Mouse (Mus musculus) ES-E14 (cell line): ENCODE data around the gene Lmod3. TPM values are rescaled to one million over a fixed set of nuclear protein-coding genes. Genes with fewer than 3 reads are reported as not detected.

Experiments used
- DNase-seq: peaks from one replicate; pipeline ENCODE4 v3.0.0-alpha.2; 2013; ENCODE audit warnings: low read depth, low spot score
- H3K27ac ChIP-seq: 2 replicates; pipeline ENCODE4 v1.5.1; 2012; ENCODE audit warnings: low read depth, mild to moderate bottlenecking, low read length, moderate library complexity, mixed read lengths; ENCODE audit not compliant: poor library complexity, insufficient read depth, severe bottlenecking
- H3K36me3 ChIP-seq: 2 replicates; pipeline ENCODE4 v1.6.1; 2012; ENCODE audit warnings: mild to moderate bottlenecking, low read length, moderate library complexity, mixed read lengths; ENCODE audit not compliant: control insufficient read depth, poor library complexity, insufficient read depth, severe bottlenecking
- H3K4me1 ChIP-seq, 2 experiments: fragments of 150-350 bp in 1 of 2; sonication (generic) in 1 of 2; 2 replicates each; pipeline ENCODE4 v1.6.1; 2012; ENCODE audit warnings: low read length in 2 of 2, mild to moderate bottlenecking in 1 of 2, mixed read lengths in 1 of 2; ENCODE audit not compliant: control insufficient read depth in 2 of 2, insufficient read depth in 2 of 2, poor library complexity in 1 of 2
- H3K4me3 ChIP-seq, 2 experiments: fragments of 150-350 bp in 1 of 2; sonication (generic) in 1 of 2; 2 replicates each; pipeline ENCODE4 v1.5.1; 2012; ENCODE audit warnings: low read length in 2 of 2, low read depth in 1 of 2, mild to moderate bottlenecking in 1 of 2, mixed read lengths in 1 of 2; ENCODE audit not compliant: insufficient read depth in 1 of 2, poor library complexity in 1 of 2, severe bottlenecking in 1 of 2
- H3K9ac ChIP-seq: 2 replicates; pipeline ENCODE4 v1.6.1; 2012; ENCODE audit warnings: low read depth, mild to moderate bottlenecking, low read length, mixed read lengths; ENCODE audit not compliant: poor library complexity, insufficient read depth, severe bottlenecking
- H3K9me3 ChIP-seq: fragments of 150-350 bp; sonication (generic); 2 replicates; pipeline ENCODE4 v1.6.1; 2012; ENCODE audit warnings: low read depth, mild to moderate bottlenecking, low read length; ENCODE audit not compliant: control insufficient read depth, insufficient read depth
- CHD2 ChIP-seq: IDR thresholded peaks from 2 replicates; pipeline ENCODE4 v1.6.1; 2014; ENCODE audit warnings: mild to moderate bottlenecking, low read depth, low read length, inconsistent platforms
- HCFC1 ChIP-seq: IDR thresholded peaks from 2 replicates; pipeline ENCODE4 v1.6.1; 2012; ENCODE audit warnings: low read length, inconsistent platforms, borderline replicate concordance; ENCODE audit not compliant: insufficient read depth
- MAFK ChIP-seq: IDR thresholded peaks from 2 replicates; pipeline ENCODE4 v1.6.1; 2014; ENCODE audit warnings: mild to moderate bottlenecking, low read depth, low read length, inconsistent platforms; ENCODE audit not compliant: insufficient read depth
- ZC3H11A ChIP-seq: IDR thresholded peaks from 2 replicates; pipeline ENCODE4 v1.6.1; 2012; ENCODE audit warnings: low read depth, mild to moderate bottlenecking, inconsistent platforms, low read length, borderline replicate concordance
- ZNF384 ChIP-seq: IDR thresholded peaks from 2 replicates; pipeline ENCODE4 v1.6.1; 2012; ENCODE audit warnings: low read depth, low read length, inconsistent platforms
- in situ Hi-C, 2 experiments: fragments of 600-800 bp; cut with MboI; formaldehyde crosslinking; loops; one replicate each; pipeline ENCODE4 v1.15.1; 2025; ENCODE audit warnings: low sequenced_read_pairs in 2 of 2, inconsistent platforms in 1 of 2; ENCODE audit not compliant: unreplicated experiment in 2 of 2
- total RNA-seq: library from RNA; depleted of rRNA; stranded (reverse); fragments of 300-350 nt; gene quantifications from 2 replicates; pipeline ENCODE4 v1.2.3, GENCODE M21; 2012

The Lmod3 gene
- total RNA-seq, 1 experiment: 0.09 TPM

DNA sequence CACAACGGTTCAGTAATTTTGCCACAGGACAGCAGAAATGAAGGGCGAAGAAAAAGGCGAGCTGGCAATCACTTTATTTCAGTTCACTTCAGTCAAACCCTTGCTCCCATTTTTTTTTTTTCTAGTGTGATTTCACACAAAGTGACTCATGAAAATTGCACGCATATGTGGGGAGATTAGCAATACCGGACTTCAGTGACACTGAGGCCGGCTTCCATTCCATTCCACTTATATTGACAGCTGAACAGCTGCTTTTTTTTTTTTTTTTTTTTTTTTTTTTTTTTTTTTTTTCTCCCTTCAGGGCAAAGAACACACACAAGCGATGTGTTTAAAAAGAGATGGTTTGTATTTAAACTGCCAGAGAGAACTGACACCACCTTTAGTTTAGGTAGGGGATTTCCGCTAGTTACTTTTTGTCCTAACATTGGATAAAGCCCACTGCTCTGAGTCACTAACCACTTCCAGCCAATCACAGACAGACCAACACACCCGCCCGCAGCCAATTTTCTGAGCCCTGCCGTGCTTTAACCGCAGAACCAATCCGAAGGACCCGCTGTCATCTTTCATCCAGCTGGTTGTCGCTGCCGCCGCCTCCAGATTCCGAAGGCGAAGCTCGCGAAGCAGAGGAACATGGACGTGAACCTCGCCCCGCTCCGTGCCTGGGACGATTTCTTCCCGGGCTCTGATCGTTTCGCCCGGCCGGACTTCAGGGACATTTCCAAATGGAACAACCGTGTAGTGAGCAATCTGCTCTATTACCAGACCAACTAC lies 42.2 kb downstream of the Lmod3 start, which contains the start of gene Arl6ip5:
Gene Arl6ip5 (plus strand): TSS at position 499 of the 771 bp plus-strand sequence.
- H3K4me1 ChIP-seq: peaks cover 1 to 3% of the 10 kb centered on the region in 2 experiments; a peak in 2 of 4 replicates
- in situ Hi-C loops: no loop called here
- DNase-seq: peak; percentile 86
- H3K4me3 ChIP-seq: peak within 1 kb of the TSS; percentile 89 to 97
- peak within 1 kb of the TSS; percentile 92 for H3K9ac ChIP-seq
- H3K9me3 ChIP-seq: no peaks in the 10 kb centered on the region
- H3K36me3 ChIP-seq: no peaks in the 10 kb centered on the region
- H3K27ac ChIP-seq: peak within 1 kb of the TSS; percentile 45
- TF ChIP-seq ZC3H11A (no peak), ZNF384 (peak; percentile 97), MAFK (no peak), CHD2 (0 out of 2 replicates have a peak, but pooled peaks have one; percentile 19), HCFC1 (peak; percentile 40; the same call in 1 of the 2 replicates)

DNA sequence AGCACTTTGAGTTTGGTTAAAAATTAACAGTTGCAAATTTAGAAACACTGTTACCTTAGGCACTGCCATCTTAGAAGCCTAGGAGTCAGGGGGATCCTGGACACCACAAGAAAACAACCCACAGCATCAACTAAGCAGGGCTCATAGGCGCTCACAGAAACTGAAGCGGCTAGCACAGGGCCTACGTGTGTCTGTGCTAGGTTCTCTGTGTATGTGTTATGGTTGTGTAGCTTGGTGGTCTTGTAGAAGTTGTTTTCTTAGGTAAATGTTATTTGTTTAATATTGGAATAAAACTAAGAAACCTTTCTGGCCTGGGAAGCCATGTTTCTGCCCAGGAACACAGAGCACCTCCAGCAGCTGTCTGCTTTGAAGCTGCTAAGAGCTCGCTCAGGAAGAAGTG lies 42.8 kb downstream of the Lmod3 start:
- TF ChIP-seq ZC3H11A (no peak), MAFK (no peak), HCFC1 (no peak), CHD2 (no peak), ZNF384 (no peak)
- H3K9me3 ChIP-seq: no peaks in the 10 kb centered on the region
- H3K27ac ChIP-seq: no peak overlapping the region
- DNase-seq: no peak
- in situ Hi-C loops: no loop called here
- H3K9ac ChIP-seq: no peak overlapping the region
- H3K4me3 ChIP-seq: no peak overlapping the region
- no peaks in the 10 kb centered on the region for H3K36me3 ChIP-seq
- H3K4me1 ChIP-seq: peaks cover 1 to 3% of the 10 kb centered on the region in 2 experiments; a peak in 2 of 4 replicates

DNA sequence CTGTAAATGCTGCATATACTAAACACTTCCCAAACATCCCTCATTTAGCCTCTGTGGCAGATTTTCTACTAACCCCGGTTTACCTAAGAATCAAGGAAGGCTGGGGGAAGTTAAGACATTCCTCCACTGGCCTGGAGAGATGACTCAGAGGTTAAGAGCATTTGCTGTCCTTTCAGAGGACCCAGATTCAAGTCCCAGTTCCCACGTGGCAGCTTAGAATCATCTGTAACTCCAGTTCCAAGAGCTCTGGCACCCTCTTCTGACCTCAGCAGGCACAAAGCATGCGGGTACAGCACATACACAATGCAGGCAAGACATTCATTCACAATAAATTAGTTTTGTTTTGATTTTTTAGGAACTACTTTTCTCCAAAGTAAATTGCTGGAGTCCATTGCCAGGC lies 43.4 kb downstream of the Lmod3 start:
- in situ Hi-C loops: no loop called here
- Histone ChIP-seq H3K9ac (no peak overlapping the region; the same call in 1 of the 2 replicates), H3K36me3 (no peaks in the 10 kb centered on the region), H3K9me3 (no peaks in the 10 kb centered on the region), H3K4me1 (peaks cover 1 to 3% of the 10 kb centered on the region in 2 experiments; a peak in 2 of 4 replicates), H3K27ac (no peak overlapping the region; the same call in 1 of the 2 replicates), H3K4me3 (no peak overlapping the region)
- DNase-seq: no peak
- no peak for TF ChIP-seq ZNF384
- TF ChIP-seq HCFC1: no peak
- TF ChIP-seq ZC3H11A: no peak
- TF ChIP-seq CHD2: no peak
- TF ChIP-seq MAFK: no peak

DNA sequence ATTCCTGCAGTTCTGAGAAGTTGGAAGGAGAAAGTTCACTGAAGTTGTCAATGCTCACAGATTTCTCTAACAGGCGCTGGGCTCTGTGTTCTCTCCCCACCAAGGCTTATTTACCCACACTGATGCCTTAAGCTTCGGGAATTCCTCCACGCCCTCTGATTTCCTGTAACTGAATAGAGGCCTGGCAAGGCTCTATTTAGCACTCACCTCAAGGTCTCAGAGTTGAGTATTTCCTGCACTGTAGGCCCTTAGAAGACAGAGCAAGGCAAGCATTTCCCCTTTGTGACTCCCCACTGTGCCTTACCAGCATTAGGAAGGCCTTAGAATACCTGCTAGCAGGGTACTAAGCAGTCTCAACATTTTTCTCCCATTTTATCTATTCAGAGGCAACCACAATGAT lies 44.2 kb downstream of the Lmod3 start:
- TF ChIP-seq ZC3H11A (no peak), MAFK (no peak), HCFC1 (no peak), ZNF384 (no peak), CHD2 (no peak)
- in situ Hi-C loops: no loop called here
- Histone ChIP-seq H3K4me1 (peaks cover 3% of the 10 kb centered on the region in 2 experiments; a peak in 2 of 4 replicates), H3K4me3 (no peak overlapping the region), H3K27ac (peak overlapping the region; percentile 69; the same call in 1 of the 2 replicates), H3K9me3 (no peaks in the 10 kb centered on the region), H3K9ac (no peak overlapping the region), H3K36me3 (no peaks in the 10 kb centered on the region)
- DNase-seq: no peak
